Mouse (Mus musculus) bone marrow macrophage, adult 2 months (primary cell): ENCODE data around the gene Spata9.

Experiments
- CTCF ChIP-seq: IDR thresholded peaks from 2 replicates; pipeline ENCODE4 v1.5.1; 2012; ENCODE audit warnings: low read depth, mild to moderate bottlenecking, low read length, moderate library complexity
- POLR2A ChIP-seq: IDR thresholded peaks from 2 replicates; pipeline ENCODE4 v1.6.1; 2012; ENCODE audit warnings: mild to moderate bottlenecking, low read depth, low read length, borderline replicate concordance

DNA sequence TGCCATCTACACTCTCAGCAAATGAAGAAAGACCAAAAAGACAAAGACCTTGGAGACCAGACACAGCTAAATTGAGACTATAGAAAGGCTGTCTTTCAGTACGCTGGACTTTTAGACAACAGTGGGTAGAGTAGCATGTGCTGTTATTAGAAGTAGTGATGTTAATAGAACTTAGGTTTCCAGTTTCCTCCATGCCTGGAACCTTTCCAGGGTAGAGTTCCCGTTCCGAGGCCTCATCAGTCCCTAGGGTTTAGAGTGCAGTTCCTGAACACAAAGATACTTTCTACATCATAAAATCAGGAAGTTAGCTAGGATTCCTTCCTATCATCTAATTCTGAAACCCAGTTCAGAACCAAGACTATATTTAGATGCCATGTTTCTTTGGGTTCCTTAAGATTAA lies 57.6 kb downstream of the Spata9 start:
- TF ChIP-seq CTCF (no peak), POLR2A (no peak)
